Mouse (Mus musculus) hindbrain, embryonic 11.5 days (tissue): ENCODE results near the gene Usp43. TPM values are rescaled to one million over a fixed set of nuclear protein-coding genes. Genes with fewer than 3 reads are reported as not detected.

ENCODE experiments used
- ATAC-seq: fragments of 200-750 bp; cut with Nextera tagmentation; 2 replicates; pipeline ENCODE4 v1.8.0; 2017; ENCODE audit warnings: mild to moderate bottlenecking, moderate TSS enrichment, moderate library complexity; ENCODE audit not compliant: low FRiP score
- DNase-seq: peaks from one replicate; pipeline ENCODE4 v3.0.0-alpha.2; 2015; ENCODE audit warnings: low spot score
- H3K27ac ChIP-seq: fragments of 300-500 bp; sonication (generic); 2 replicates; pipeline ENCODE4 v1.5.1; 2014; ENCODE audit warnings: mild to moderate bottlenecking, low read depth, low read length
- H3K27me3 ChIP-seq: fragments of 300-500 bp; sonication (generic); 2 replicates; pipeline ENCODE4 v1.6.1; 2014; ENCODE audit warnings: mild to moderate bottlenecking, low read length, moderate library complexity, mixed read lengths; ENCODE audit not compliant: control insufficient read depth, insufficient read depth
- H3K36me3 ChIP-seq: fragments of 300-500 bp; sonication (generic); 2 replicates; pipeline ENCODE4 v1.6.1; 2014; ENCODE audit warnings: mild to moderate bottlenecking, low read length, moderate library complexity, mixed read lengths; ENCODE audit not compliant: control insufficient read depth, insufficient read depth
- H3K4me1 ChIP-seq: fragments of 300-500 bp; sonication (generic); replicated peaks from 2 replicates; pipeline ENCODE4 v1.6.1; 2014; ENCODE audit warnings: low read length, mixed read lengths; ENCODE audit not compliant: control insufficient read depth, insufficient read depth
- H3K4me2 ChIP-seq: fragments of 300-500 bp; sonication (generic); replicated peaks from 2 replicates; pipeline ENCODE4 v1.6.1; 2014; ENCODE audit warnings: mild to moderate bottlenecking, low read depth, low read length
- H3K4me3 ChIP-seq: fragments of 300-500 bp; sonication (generic); 2 replicates; pipeline ENCODE4 v1.5.1; 2014; ENCODE audit warnings: low read depth, low read length
- H3K9ac ChIP-seq: fragments of 300-500 bp; sonication (generic); 2 replicates; pipeline ENCODE4 v1.6.1; 2014; ENCODE audit warnings: low read depth, low read length
- H3K9me3 ChIP-seq: fragments of 300-500 bp; sonication (generic); 2 replicates; pipeline ENCODE4 v1.6.1; 2016; ENCODE audit warnings: low read length; ENCODE audit not compliant: control insufficient read depth
- WGBS: fragments of 180-500 bp; shearing (Covaris S2); extraction: QIAGEN DNeasy Blood & Tissue Kit; methylation state at CpG from one replicate; pipeline ENCODE4 v1.1.7; 2014; 5-methylcytosine and 5-hydroxymethylcytosine counted together
- polyA plus RNA-seq: library from polyadenylated mRNA; unstranded; fragments of >200 nt; fragmentation: Nextera tagmentation; extraction: Ambion mirVana; gene quantifications from 2 replicates; pipeline ENCODE4 v1.2.1, GENCODE M21; 2014

Gene Usp43
- polyA plus RNA-seq, 1 experiment from 2014 or later = 0.99 TPM

DNA sequence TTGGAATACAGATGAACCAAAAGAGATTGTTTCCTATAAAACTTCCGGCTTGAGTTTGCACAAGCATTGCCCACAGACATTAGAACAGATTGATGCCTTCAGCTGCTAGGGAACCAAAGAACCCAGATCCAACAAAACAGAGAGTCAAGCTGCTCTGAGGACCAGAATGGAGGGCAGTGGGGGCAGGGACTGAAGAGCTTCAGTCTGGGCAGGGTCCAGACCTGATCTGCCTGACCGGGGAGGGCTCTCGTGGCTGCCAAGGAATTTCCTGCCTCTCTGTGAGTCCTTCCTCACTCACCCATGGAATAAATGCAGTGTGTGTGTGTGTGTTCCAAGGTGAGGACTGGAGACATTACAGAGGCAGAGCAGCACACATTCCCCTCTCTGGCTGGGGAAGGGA is 26.3 kb upstream of the Usp43 start:
- ATAC-seq (no peak), DNase-seq (no peak)
- Histone ChIP-seq H3K4me2 (no peak overlapping the region), H3K4me1 (no peaks in the 10 kb centered on the region), H3K9ac (no peak overlapping the region), H3K4me3 (no peak overlapping the region), H3K27ac (no peak overlapping the region), H3K27me3 (no peaks in the 10 kb centered on the region), H3K9me3 (no peaks in the 10 kb centered on the region), H3K36me3 (no peaks in the 10 kb centered on the region)
- WGBS = 69% methylated on average over 3 of the region's 3 CpGs

GRCm38 (mm10) chr11:67932156-67932555 is 10.2 kb upstream of the Usp43 start:
- no peak overlapping the region for H3K9ac ChIP-seq
- no peaks in the 10 kb centered on the region for H3K4me1 ChIP-seq
- no peak overlapping the region for H3K27ac ChIP-seq
- H3K27me3 ChIP-seq = no peaks in the 10 kb centered on the region
- H3K36me3 ChIP-seq = no peaks in the 10 kb centered on the region
- no peaks in the 10 kb centered on the region for H3K9me3 ChIP-seq
- H3K4me2 ChIP-seq = no peak overlapping the region
- DNase-seq = no peak
- WGBS = 92% methylated on average over 3 of the region's 3 CpGs
- no peak overlapping the region for H3K4me3 ChIP-seq
- ATAC-seq = no peak

DNA sequence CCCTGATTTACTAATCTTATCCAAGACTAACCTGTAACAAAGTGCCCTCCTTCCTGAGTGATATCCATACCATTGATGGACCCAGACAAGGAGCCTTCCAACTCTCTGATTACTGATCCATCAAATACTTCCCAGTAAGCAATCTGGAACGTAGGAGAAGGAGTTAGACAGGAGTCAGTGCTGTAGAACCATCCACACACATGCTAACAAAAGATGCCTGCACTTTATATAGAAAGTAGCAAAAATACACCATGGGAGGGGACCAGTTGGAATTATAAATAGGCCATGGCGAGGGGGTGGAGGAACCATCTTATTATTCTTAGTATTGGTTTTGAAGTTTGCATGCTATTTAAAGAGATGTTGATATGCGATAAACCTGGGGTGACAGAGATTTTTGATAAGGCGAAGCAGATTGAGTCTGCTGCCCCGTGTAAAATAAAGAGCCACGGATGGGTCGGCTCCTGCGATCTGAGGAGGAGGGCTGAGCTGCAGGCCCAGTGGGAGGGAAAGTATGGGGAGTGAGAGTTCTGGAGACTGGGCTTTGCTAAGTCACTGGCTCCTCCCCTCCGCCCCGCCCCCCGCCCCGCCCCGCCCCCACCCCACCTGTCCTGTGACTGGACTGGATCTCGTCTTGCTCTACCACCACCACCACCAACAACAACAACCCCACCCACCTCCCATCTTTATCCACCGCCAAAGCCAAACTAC is 4.5 kb upstream of the Usp43 start:
- Histone ChIP-seq H3K4me2 (no peak overlapping the region), H3K9me3 (no peaks in the 10 kb centered on the region), H3K36me3 (no peaks in the 10 kb centered on the region), H3K4me1 (no peaks in the 10 kb centered on the region), H3K9ac (no peak overlapping the region), H3K4me3 (no peak overlapping the region), H3K27ac (no peak overlapping the region), H3K27me3 (peaks cover 6% of the 10 kb centered on the region)
- ATAC-seq = no peak
- no peak for DNase-seq
- 16% methylated on average over 12 of the region's 15 CpGs for WGBS

- Histone ChIP-seq H3K4me1 (no peaks in the 10 kb centered on the region), H3K4me3 (no peak overlapping the region), H3K27ac (no peak overlapping the region), H3K9me3 (no peaks in the 10 kb centered on the region), H3K4me2 (no peak overlapping the region), H3K27me3 (peaks cover 19% of the 10 kb centered on the region), H3K36me3 (no peaks in the 10 kb centered on the region), H3K9ac (no peak overlapping the region)
- DNase-seq (no peak), ATAC-seq (no peak)
- 89% methylated on average over 13 of the region's 13 CpGs for WGBS
These were observed 3.0 kb upstream of the Usp43 start for GRCm38 (mm10) chr11:67925000-67925399.

DNA sequence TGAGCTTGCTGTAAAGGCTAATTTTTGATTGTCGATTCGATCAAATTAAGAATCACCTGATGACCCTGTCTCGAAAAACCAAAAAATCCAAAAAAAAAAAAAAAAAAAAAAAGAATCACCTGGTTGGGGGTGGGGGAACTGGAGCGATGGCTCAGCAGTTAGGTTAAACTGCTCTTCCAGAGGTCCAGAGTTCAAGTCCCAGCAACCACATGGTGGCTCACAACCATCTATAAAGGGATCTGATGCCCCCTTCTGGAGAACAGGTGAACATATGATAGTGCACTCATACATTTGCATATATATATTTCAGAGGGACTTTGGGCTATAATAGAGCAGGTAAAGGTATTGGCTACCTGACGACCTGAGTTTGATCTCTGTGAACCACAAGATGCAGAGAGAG is 1.8 kb upstream of the Usp43 start:
- no peaks in the 10 kb centered on the region for H3K36me3 ChIP-seq
- H3K4me3 ChIP-seq = no peak overlapping the region
- no peak overlapping the region for H3K4me2 ChIP-seq
- H3K27me3 ChIP-seq = peaks cover 19% of the 10 kb centered on the region
- no peaks in the 10 kb centered on the region for H3K4me1 ChIP-seq
- H3K9ac ChIP-seq = no peak overlapping the region
- H3K9me3 ChIP-seq = no peaks in the 10 kb centered on the region
- ATAC-seq (no peak), DNase-seq (no peak)
- no peak overlapping the region for H3K27ac ChIP-seq
- 92% methylated on average over 5 of the region's 5 CpGs for WGBS

DNA sequence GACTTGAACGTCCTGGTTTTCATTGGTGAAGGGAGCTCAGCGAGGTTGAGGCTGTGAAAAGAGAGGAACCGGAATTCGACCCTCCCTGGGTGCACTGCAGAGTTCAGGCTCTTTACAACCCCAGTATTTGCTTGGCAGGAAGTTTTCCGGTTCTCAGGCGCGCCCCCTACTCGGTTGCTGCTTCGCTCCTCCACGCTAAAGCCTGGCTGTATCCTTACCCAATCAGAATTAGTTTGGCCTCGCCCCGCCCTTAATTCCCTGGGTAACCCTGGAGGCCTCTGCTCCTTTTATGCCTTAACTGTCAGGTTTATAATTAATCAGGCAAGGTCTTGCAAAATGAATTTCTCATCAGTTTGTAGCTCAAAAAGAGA is 787 bp upstream of the Usp43 start:
- peak; percentile 79 for DNase-seq
- H3K4me3 ChIP-seq = peak overlapping the region; percentile 78
- no peaks in the 10 kb centered on the region for H3K36me3 ChIP-seq
- H3K27ac ChIP-seq = no peak overlapping the region
- 0% methylated on average over 12 of the region's 12 CpGs for WGBS
- peak; percentile 79 for ATAC-seq
- H3K9me3 ChIP-seq = no peaks in the 10 kb centered on the region
- peaks cover 19% of the 10 kb centered on the region for H3K27me3 ChIP-seq
- H3K9ac ChIP-seq = no peak overlapping the region
- peak overlapping the region; percentile 100 for H3K4me2 ChIP-seq
- H3K4me1 ChIP-seq = no peaks in the 10 kb centered on the region

DNA sequence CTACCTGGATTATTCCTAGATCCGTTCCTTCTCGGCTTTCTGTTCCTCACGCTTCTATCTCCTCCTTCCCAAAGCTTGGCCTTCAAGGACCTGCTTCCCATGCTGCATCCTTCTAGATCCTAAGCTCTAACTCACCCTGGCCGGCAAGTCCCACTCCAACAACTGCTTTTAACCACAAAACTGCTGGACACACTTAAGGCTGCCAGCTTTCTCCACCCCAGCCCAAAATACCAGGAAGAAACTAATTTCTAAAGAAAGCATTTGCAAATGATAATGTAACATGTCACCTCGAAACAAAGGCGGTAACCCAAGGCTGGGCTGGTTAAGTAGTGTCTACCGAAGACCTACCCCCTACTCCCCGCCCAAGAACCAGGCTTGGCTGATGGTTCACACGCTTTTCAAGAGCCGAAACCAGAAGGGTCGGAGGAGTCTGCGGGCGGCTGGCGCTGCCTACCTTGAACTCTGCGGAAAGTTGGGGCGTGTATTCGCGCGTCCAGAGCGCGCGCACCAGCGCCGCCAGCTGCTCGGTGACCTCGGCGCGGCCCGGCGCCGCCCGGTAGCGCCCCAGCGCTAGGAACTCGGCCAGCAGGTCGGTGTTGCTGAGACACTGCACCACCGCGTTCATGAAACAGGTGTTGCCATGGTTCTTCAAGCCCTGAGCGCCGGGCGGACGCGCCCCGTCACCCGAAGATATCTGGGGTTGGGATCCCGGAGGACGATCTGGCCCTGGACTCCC is 694 bp downstream of the Usp43 start:
- peak; percentile 70 for DNase-seq
- no peaks in the 10 kb centered on the region for H3K9me3 ChIP-seq
- H3K4me2 ChIP-seq = peak overlapping the region; percentile 100
- H3K9ac ChIP-seq = peak overlapping the region; percentile 61
- peak; percentile 33; the same call in 1 of the 2 replicates for ATAC-seq
- 2% methylated on average over 47 of the region's 47 CpGs for WGBS
- peak overlapping the region; percentile 78 for H3K4me3 ChIP-seq
- H3K4me1 ChIP-seq = no peaks in the 10 kb centered on the region
- H3K27ac ChIP-seq = no peak overlapping the region
- H3K36me3 ChIP-seq = no peaks in the 10 kb centered on the region
- H3K27me3 ChIP-seq = peaks cover 19% of the 10 kb centered on the region

DNA sequence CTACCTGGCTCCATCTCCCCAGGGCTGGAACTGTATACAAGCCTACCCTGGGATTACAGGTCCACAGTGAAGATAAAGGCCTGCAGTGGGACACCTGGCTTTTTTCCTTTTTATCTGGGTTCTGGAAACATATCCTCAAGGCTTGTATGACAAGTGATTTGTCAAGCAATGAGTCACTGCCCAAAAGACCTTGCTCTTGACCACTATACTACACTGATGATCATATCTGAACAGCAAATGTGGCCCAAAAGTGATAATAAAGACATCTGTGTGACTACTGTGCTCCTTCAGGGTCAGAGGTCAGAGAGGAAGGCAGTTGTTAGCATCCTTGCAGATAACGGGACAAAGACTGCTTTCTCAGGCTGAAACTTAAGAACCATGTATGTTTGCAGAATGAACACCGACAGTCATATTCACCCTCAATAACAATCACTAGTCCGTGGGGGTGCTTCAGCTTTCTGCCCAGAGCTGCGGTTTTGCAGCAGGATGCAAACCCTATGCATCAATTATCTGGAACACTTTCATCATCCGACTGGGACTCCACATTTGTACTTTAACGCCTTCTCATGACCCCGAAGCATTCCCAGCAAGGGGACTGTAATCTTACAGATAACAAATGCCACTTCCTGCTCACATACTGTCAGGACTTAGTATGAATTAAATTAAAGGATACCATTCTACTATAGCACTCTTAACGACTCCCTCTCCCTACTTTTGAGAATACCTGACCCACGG is 1.6 kb downstream of the Usp43 start:
- Histone ChIP-seq H3K36me3 (no peaks in the 10 kb centered on the region), H3K9me3 (no peaks in the 10 kb centered on the region), H3K27ac (no peak overlapping the region), H3K4me2 (no peak overlapping the region), H3K9ac (no peak overlapping the region), H3K27me3 (peaks cover 19% of the 10 kb centered on the region), H3K4me3 (no peak overlapping the region), H3K4me1 (no peaks in the 10 kb centered on the region)
- no peak for DNase-seq
- WGBS = 47% methylated on average over 9 of the region's 9 CpGs
- no peak for ATAC-seq
